Mouse (Mus musculus) regulatory T cell (primary cell): Measurements from ENCODE around the gene Txnip.

ENCODE experiments used
- in situ Hi-C: fragments of 300-600 bp; cut with MboI, MseI; formaldehyde crosslinking; loops from one replicate; pipeline ENCODE4 v1.15.1; 2025; ENCODE audit warnings: high pct_unique_total_duplicates

Txnip gene

GRCm38 (mm10) chr3:96606618-96607017 is 48.9 kb downstream of the Txnip start:
- in situ Hi-C loops = loop anchor here (10.0 kb wide), 1 partner anchor 612 kb away; the partner anchor contains the start of gene Plekho1
